13 mouse cellular contexts compared by ENCODE assay signal in genomic region chr1:38242559-38242958, GRCm38 (mm10).
DNase-seq lines count a peak whose midpoint lies in the region; ATAC-seq lines count a peak whose summit lies in the region.
"Had no signal": no experiment of that assay in that cellular context is flagged by ENCODE, and none has a peak within 500 bp of the region (broad histone marks: within the 10 kb centered on the region; RNA-seq: fewer than 3 reads in every experiment).

No protein-coding gene starts in this region.

- peak; percentile 44 for DNase-seq in kidney, postnatal 10 days
- no peak for DNase-seq in kidney, adult 11 months
- DNase-seq in adrenal gland, adult (ENCODE audit: inconsistent age in 2 of 2, low spot score in 1 of 2) = peak; percentile 77 to 92
- no peak for DNase-seq in right cerebral cortex, postnatal 25 days
- DNase-seq in thymus, postnatal 36 days = no peak
- DNase-seq: cerebellum, adult 2 months had no signal

- no peaks in the 10 kb centered on the region for H3K27me3 ChIP-seq in intestine, embryonic 16.5 days (replicated peaks; ENCODE audit: control insufficient read depth, insufficient read depth, low read length)
- no peaks in the 10 kb centered on the region for H3K27me3 ChIP-seq in stomach, embryonic 15.5 days (replicated peaks)
- H3K27me3 ChIP-seq: embryonic facial prominence, embryonic 15.5 days had no signal

- H3K9me3 ChIP-seq in intestine, embryonic 16.5 days (ENCODE audit: control insufficient read depth, low read length) = no peaks in the 10 kb centered on the region
- H3K9me3 ChIP-seq in stomach, embryonic 15.5 days = no peaks in the 10 kb centered on the region
- H3K9me3 ChIP-seq: embryonic facial prominence, embryonic 15.5 days had no signal

- 28% methylated on average over 4 of the region's 4 CpGs for WGBS in intestine, embryonic 16.5 days
- WGBS in stomach, embryonic 15.5 days = 30% methylated on average over 4 of the region's 4 CpGs

- peaks cover 16% of the 10 kb centered on the region for H3K4me1 ChIP-seq in intestine, embryonic 16.5 days (ENCODE audit: control insufficient read depth, insufficient read depth, low read length)
- H3K4me1 ChIP-seq in stomach, embryonic 15.5 days = no peaks in the 10 kb centered on the region

- H3K9ac ChIP-seq in intestine, embryonic 16.5 days (ENCODE audit: low read depth, low read length) = no peak overlapping the region
- H3K9ac ChIP-seq in stomach, embryonic 15.5 days = no peak overlapping the region
- H3K9ac ChIP-seq: embryonic facial prominence, embryonic 15.5 days had no signal

- H3K4me2 ChIP-seq in intestine, embryonic 16.5 days (ENCODE audit: low read depth, low read length) = no peak overlapping the region
- H3K4me2 ChIP-seq in stomach, embryonic 15.5 days = no peak overlapping the region
- H3K4me2 ChIP-seq: embryonic facial prominence, embryonic 15.5 days had no signal

- no peak overlapping the region for H3K27ac ChIP-seq in intestine, embryonic 16.5 days (ENCODE audit: low read length)
- no peak overlapping the region for H3K27ac ChIP-seq in stomach, embryonic 15.5 days
- H3K27ac ChIP-seq: embryonic facial prominence, embryonic 15.5 days; hindbrain, postnatal 0 days; left cerebral cortex, adult 2 months had no signal

- ATAC-seq in intestine, embryonic 16.5 days = peak; percentile 92
- peak; percentile 48; the same call in 1 of the 2 replicates for ATAC-seq in stomach, embryonic 15.5 days (ENCODE audit: insufficient read depth, low FRiP score, low read depth)
- ATAC-seq: hindbrain, postnatal 0 days; lung, postnatal 0 days had no signal

- H3K4me3 ChIP-seq in intestine, embryonic 16.5 days (ENCODE audit: low read length) = no peak overlapping the region
- no peak overlapping the region for H3K4me3 ChIP-seq in stomach, embryonic 15.5 days (replicated peaks)
- H3K4me3 ChIP-seq: embryonic facial prominence, embryonic 15.5 days; left cerebral cortex, adult 2 months; myocyte had no signal

- H3K36me3 ChIP-seq in intestine, embryonic 16.5 days (ENCODE audit: control insufficient read depth, insufficient read depth, low read length) = no peaks in the 10 kb centered on the region
- no peaks in the 10 kb centered on the region for H3K36me3 ChIP-seq in stomach, embryonic 15.5 days
- H3K36me3 ChIP-seq: embryonic facial prominence, embryonic 15.5 days had no signal

Comparison
In these comparisons a context has a peak if more than half of its experiments do, and no peak if none do; other contexts are left out.
1. DNase-seq: peak in kidney, postnatal 10 days (single experiment) and adrenal gland, adult (2 of 2); none in kidney, adult 11 months (single experiment), right cerebral cortex, postnatal 25 days (single experiment) and thymus, postnatal 36 days (0 of 2).